Mouse (Mus musculus): ENCODE data around the gene Alg10b. TPM values are rescaled to one million over a fixed set of nuclear protein-coding genes. Genes with fewer than 3 reads are reported as not detected.
"Not testable (repeated sequence)": the region's sequence is repeated elsewhere in the genome, so short reads cannot be mapped to it uniquely, and the experiment has no call there.

Alg10b gene
- total RNA-seq (2021) = 10 to 100 TPM; 28.4 to 28.5 TPM
- long read RNA-seq, experiment 1, full-length matches to known transcripts = 1 of 8 reads
- long read RNA-seq, experiment 1, partial matches to known transcripts = 1 of 8 reads
- long read RNA-seq, experiment 1, other reads (novel, unspliced or antisense) = 6 of 8 reads
- long read RNA-seq, experiment 2, partial matches to known transcripts = 0 of 3 reads
- long read RNA-seq, experiment 2, other reads (novel, unspliced or antisense) = 3 of 3 reads

DNA sequence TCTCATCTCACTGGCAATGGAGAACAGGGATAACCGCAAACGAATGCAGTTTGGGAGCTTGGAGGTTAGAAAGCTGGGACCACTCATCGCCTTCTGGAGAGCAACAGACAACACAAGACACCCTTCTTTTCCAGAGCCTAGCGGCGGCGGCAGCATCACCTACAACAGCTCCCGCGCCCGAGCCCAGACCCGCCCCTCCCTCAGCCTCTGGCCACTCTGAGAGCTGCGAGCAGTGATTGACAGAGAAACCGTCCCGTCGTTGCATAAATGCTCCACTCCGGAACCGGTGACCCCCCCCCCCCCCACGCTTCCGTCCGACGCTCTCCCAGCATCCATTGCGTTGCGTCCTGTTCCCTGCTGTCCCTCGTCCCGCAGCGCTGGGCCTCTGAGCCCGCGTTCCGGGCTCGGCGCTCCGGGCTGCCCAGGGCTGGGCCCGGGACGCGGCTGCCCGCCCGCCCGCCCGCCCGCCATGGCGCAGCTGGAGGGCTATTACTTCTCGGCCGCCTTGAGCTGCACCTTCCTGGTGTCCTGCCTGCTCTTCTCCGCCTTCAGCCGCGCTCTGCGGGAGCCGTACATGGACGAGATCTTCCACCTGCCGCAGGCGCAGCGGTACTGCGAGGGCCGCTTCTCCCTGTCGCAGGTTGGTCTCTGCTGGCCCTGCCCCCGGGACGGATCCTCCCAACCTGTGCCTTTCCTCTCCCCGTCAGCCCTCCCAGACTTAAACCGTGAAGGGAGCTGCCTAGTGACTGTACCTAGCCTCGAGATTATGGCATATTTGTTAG, at the start of gene Alg10b:
Gene Alg10b, plus strand, starts transcription at position 343 of the 782 bp plus-strand sequence.
- intact Hi-C loops (cut with DNase I) = no loop called here

DNA sequence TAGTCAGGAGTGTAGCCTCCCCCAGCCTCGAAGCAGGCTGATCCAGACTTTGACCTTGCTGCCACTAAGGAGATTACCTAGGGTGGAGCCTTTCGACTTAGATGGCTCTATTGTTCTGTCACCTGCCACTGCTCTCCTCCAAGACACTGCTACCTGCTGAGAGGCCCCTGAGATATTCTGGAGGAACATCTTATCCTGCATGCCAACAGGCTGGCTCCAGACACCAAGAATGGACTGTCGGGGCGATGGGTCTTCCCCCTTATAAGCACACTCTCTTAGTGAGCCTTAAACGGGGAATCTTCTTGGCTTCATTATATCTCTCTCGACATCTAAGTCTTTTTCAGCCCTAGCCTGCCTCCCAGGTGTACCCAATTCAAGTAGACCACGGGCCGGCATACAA, 41.0 kb upstream of the Alg10b start:
- intact Hi-C loops (cut with DNase I); DNase-seq (ENCODE audit: low spot score in 2 of 2): not testable (repeated sequence)

More for the DNA sequence above, at the start of gene Alg10b:
- DNase-seq (ENCODE audit: low spot score in 2 of 2) = peak; percentile 83 to 88

DNA sequence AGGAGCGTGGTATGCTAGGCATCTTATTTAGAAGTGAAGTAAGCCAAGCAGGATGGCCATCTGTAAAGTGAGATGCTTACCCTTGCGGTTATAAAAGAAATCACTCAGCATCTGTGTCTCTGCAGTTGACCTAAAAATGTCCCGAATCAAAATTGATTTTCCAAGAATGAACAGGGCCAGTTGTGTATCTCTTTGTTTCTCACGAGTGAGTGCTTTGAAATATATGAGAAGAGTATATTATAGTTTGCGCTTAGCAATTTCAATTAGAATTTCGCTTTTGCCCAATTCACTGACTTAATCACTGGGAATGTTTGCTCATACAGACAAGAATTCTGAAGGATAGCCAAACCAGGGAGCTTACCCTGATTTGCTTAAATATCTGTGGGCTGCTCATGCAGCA, 40.6 kb upstream of the Alg10b start:
- no peak for DNase-seq (ENCODE audit: low spot score in 2 of 2)
- intact Hi-C loops (cut with DNase I) = no loop called here

- DNase-seq (ENCODE audit: low spot score in 2 of 2) = no peak
These were observed 39.4 kb upstream of the Alg10b start for GRCm38 (mm10) chr15:90184743-90185142.

GRCm38 (mm10) chr15:90189477-90189876, 34.6 kb upstream of the Alg10b start:
- DNase-seq (ENCODE audit: low spot score in 2 of 2) = peak in 1 of 2 experiments; percentile 3
- intact Hi-C loops (cut with DNase I) = no loop called here

More at GRCm38 (mm10) chr15:90184743-90185142, 39.4 kb upstream of the Alg10b start:
- intact Hi-C loops (cut with DNase I) = no loop called here

- DNase-seq (ENCODE audit: low spot score in 2 of 2) = no peak
These were observed 10.2 kb upstream of the Alg10b start for GRCm38 (mm10) chr15:90213946-90214345.

GRCm38 (mm10) chr15:90214913-90215312, 9.2 kb upstream of the Alg10b start:
- intact Hi-C loops (cut with DNase I) = loop anchor here (5.0 to 10.0 kb wide), 4 partner anchors 180 to 593 kb away; partner anchors contain the start of gene Syt10
- peak; percentile 61 to 82 for DNase-seq (ENCODE audit: low spot score in 2 of 2)

More at GRCm38 (mm10) chr15:90213946-90214345, 10.2 kb upstream of the Alg10b start:
- intact Hi-C loops (cut with DNase I) = loop anchor here (5.0 to 10.0 kb wide), 3 partner anchors 179 to 592 kb away; partner anchors contain the start of gene Syt10

DNA sequence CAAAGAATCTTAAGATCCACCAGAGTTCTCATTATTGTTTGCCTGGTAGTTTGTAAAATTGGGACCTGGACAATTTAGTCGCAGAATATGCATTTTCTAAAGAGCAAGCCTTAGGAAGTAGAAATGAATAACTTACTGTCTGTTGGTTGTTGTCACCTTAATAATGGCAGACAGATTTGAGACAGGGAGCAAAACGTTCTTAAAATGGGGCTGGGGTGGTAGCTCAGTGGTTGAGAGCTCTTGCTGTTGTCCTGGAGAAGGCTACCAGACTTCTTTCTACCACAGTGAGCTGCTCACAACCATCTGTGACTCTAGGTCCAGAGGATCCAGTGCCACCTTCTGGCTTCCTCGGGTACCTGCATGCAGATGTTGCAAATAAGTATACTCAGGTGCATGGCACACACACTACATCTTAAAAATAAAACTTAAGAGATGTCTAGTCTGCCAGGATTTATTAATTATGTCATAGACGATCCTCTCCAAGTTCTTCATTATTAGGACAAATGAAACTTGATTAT, 1.0 kb downstream of the Alg10b start:
- intact Hi-C loops (cut with DNase I) = no loop called here
- peak; percentile 31 to 63 for DNase-seq (ENCODE audit: low spot score in 2 of 2)

DNA sequence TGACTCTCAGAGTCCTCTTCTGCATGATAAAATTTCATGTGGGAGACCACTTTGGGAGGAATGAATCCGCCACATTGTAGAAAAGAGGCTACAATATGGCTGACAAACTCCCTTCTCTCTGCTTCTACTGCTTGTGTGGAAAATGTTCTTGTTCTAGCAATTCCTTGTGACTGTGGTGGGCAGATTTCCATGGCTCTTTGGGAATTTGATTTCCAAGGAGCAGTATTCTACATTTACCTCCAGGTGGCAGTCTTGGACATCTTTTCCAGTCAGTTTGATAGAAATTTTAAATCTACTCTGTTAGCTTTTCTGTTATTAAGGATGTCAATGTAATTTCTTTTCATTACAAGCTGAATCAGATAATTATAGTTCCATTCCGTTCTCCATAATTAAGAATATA, 13.5 kb downstream of the Alg10b start:
- intact Hi-C loops (cut with DNase I) = loop anchor here (5.0 kb wide), 1 partner anchor 690 kb away; no protein-coding TSS in a partner anchor
- peak; percentile 62 to 77 for DNase-seq (ENCODE audit: low spot score in 2 of 2)

DNA sequence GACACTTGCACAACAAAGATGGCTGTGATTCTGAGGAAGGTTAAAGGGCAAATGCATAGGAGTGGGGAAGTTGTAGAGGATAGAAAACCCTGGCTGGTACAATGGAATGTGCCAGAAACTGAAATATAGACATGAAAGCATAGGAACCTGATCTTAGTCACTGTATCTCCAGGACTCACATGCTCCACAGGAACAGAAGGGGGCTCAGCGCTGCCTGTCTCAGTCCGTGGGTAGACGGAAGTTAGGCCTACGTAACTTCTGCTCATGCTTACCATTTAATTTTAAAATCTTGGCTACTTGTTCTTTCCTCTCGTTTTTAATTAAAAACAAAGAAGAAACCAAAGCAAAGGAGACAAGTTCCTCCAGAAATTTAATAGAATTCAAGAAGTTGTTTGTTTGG, 20.0 kb downstream of the Alg10b start:
- DNase-seq (ENCODE audit: low spot score in 2 of 2) = peak; percentile 50 to 65

DNA sequence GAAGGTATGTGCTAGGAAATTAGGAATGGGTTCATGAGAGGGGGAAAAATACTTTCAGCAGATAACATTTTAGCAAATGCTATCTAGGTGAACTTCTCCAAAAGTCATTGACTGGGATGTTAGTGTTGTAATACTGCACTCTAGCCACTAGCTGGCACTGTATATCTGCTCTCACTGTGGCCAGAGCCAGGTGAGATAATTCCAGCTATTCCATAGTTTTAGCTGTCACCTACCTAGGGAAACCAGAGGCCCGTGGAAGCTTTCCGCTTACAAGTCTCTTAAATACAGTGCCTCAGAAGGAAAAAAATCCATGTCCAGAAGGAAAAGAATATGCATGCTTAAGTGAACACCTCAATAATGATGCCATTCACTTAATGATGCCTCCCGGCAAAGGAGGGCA, 25.6 kb downstream of the Alg10b start:
- no peak for DNase-seq (ENCODE audit: low spot score in 2 of 2)
- intact Hi-C loops (cut with DNase I) = loop anchor here (2.0 to 5.0 kb wide), 2 partner anchors 428 to 593 kb away; partner anchors contain the start of gene Cpne8

More for the DNA sequence above, 20.0 kb downstream of the Alg10b start:
- intact Hi-C loops (cut with DNase I) = no loop called here

GRCm38 (mm10) chr15:90282876-90283275, 58.8 kb downstream of the Alg10b start:
- peak in 1 of 2 experiments; percentile 11 for DNase-seq (ENCODE audit: low spot score in 2 of 2)

More at GRCm38 (mm10) chr15:90282876-90283275, 58.8 kb downstream of the Alg10b start:
- intact Hi-C loops (cut with DNase I) = no loop called here

Small RNAs within 50 kb of the gene (microRNA-seq; reads per million reads assigned to microRNA genes)
- 0.53 to 2.7 reads per million in 2 experiments for gene Mir7648
